Mouse (Mus musculus) stomach, postnatal 0 days (tissue): ENCODE measurements around the gene Cpne4. TPM values are rescaled to one million over a fixed set of nuclear protein-coding genes. Genes with fewer than 3 reads are reported as not detected.

Source experiments
- ATAC-seq: fragments of 200-750 bp; cut with Nextera tagmentation; 2 replicates; pipeline ENCODE4 v1.8.0; 2017; ENCODE audit not compliant: low FRiP score, low TSS enrichment
- DNase-seq: peaks from one replicate; pipeline ENCODE4 v3.0.0-alpha.2; 2016; ENCODE audit warnings: low spot score
- H3K27ac ChIP-seq: fragments of 300-500 bp; sonication (generic); replicated peaks from 2 replicates; pipeline ENCODE4 v1.5.1; 2014; ENCODE audit warnings: mild to moderate bottlenecking, control low read depth
- H3K27me3 ChIP-seq: fragments of 300-500 bp; sonication (generic); 2 replicates; pipeline ENCODE4 v1.6.1; 2014; ENCODE audit warnings: low read length; ENCODE audit not compliant: control insufficient read depth, insufficient read depth
- H3K36me3 ChIP-seq: fragments of 300-500 bp; sonication (generic); 2 replicates; pipeline ENCODE4 v1.6.1; 2014; ENCODE audit warnings: low read length, mixed read lengths; ENCODE audit not compliant: control insufficient read depth, insufficient read depth
- H3K4me1 ChIP-seq: fragments of 300-500 bp; sonication (generic); replicated peaks from 2 replicates; pipeline ENCODE4 v1.6.1; 2014; ENCODE audit warnings: antibody characterized with exemption; ENCODE audit not compliant: control insufficient read depth, insufficient read depth
- H3K4me2 ChIP-seq: fragments of 300-500 bp; sonication (generic); replicated peaks from 2 replicates; pipeline ENCODE4 v1.6.1; 2014; ENCODE audit warnings: low read depth, mild to moderate bottlenecking, control low read depth, moderate library complexity
- H3K4me3 ChIP-seq: fragments of 300-500 bp; sonication (generic); 2 replicates; pipeline ENCODE4 v1.5.1; 2014; ENCODE audit warnings: low read depth, low read length, control low read depth
- H3K9ac ChIP-seq: fragments of 300-500 bp; sonication (generic); 2 replicates; pipeline ENCODE4 v1.6.1; 2014; ENCODE audit warnings: mild to moderate bottlenecking, low read length, control low read depth, mixed read lengths
- H3K9me3 ChIP-seq: fragments of 300-500 bp; sonication (generic); 2 replicates; pipeline ENCODE4 v1.6.1; 2016; ENCODE audit warnings: low read length; ENCODE audit not compliant: control insufficient read depth
- CTCF ChIP-seq: IDR thresholded peaks from 2 replicates; pipeline ENCODE4 v1.5.1; 2016; ENCODE audit warnings: antibody characterized with exemption, low read depth, mild to moderate bottlenecking, moderate library complexity
- EP300 ChIP-seq: optimal IDR thresholded peaks from 2 replicates; pipeline ENCODE3; 2016; ENCODE audit warnings: antibody characterized with exemption
- WGBS: fragments of 180-500 bp; shearing (Covaris S2); extraction: QIAGEN DNeasy Blood & Tissue Kit; methylation state at CpG from one replicate; pipeline ENCODE4 v1.1.7; 2014; 5-methylcytosine and 5-hydroxymethylcytosine counted together
- polyA plus RNA-seq: library from polyadenylated mRNA; unstranded; fragments of >200 nt; fragmentation: Nextera tagmentation; extraction: Ambion mirVana; gene quantifications from 2 replicates; pipeline ENCODE4 v1.2.1, GENCODE M21; 2015

Gene Cpne4
- polyA plus RNA-seq, 1 experiment from 2014 or later: 0.28 TPM

DNA sequence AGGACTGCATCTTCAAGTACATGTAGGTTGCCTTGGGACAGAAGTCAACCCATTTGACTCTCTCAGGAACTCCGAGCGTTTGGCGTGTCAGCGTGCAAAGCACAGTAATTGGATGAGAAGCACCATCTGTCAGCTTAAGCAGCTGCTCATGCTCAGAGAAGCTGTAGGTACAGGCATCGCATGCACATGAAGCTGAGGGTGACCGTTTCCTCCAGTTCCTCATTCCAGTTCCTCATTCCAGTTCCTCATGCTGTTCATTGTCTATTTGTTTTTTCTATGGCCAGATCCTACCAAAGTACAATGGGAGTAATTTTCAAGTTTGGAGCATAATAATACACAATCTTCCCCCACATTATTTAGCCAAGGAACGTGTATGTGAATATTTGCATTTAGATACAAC is 425.7 kb downstream of the Cpne4 start:
- H3K4me1 ChIP-seq: no peaks in the 10 kb centered on the region
- no peak overlapping the region for H3K4me2 ChIP-seq
- H3K36me3 ChIP-seq: no peaks in the 10 kb centered on the region
- no peak for TF ChIP-seq EP300
- TF ChIP-seq CTCF: no peak
- ATAC-seq (no peak), DNase-seq (no peak)
- no peaks in the 10 kb centered on the region for H3K9me3 ChIP-seq
- no peak overlapping the region for H3K4me3 ChIP-seq
- H3K27me3 ChIP-seq: no peaks in the 10 kb centered on the region
- no peak overlapping the region for H3K9ac ChIP-seq
- 83% methylated on average over 7 of the region's 7 CpGs for WGBS
- no peak overlapping the region for H3K27ac ChIP-seq

DNA sequence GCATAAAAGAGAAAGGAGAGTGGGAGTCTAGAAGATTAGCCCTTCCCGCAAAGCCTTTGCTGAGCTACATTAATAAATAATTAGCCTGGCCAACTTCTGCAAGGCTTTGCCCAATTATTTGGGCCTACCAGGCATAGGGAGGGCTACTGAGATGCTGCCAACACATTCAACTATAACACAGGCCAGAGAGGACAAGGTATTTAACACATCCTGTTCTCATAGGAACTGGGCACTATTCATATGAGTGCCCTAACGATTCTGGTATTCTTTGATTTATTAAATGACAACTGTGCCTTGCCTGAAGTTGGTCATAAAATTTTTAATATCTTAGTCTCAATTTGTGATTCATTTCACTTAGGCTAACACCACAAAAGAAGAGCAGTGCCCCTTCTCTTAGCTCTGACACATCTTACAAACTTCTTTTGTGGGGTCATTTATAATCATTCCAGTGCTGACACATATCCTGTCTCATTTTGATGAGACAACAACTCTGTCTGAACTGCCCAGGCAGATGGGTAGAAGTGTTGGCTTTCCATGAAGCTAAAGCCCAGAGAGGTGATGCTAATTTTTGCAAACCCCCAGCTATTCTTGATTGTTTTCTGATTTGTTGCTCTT is 435.0 kb downstream of the Cpne4 start:
- Histone ChIP-seq H3K4me3 (no peak overlapping the region), H3K9ac (no peak overlapping the region), H3K4me1 (no peaks in the 10 kb centered on the region), H3K36me3 (no peaks in the 10 kb centered on the region), H3K4me2 (no peak overlapping the region), H3K27me3 (no peaks in the 10 kb centered on the region), H3K27ac (no peak overlapping the region), H3K9me3 (no peaks in the 10 kb centered on the region)
- DNase-seq (no peak), ATAC-seq (no peak)
- WGBS: 78% methylated on average over 2 of the region's 2 CpGs
- no peak for TF ChIP-seq EP300
- no peak for TF ChIP-seq CTCF

DNA sequence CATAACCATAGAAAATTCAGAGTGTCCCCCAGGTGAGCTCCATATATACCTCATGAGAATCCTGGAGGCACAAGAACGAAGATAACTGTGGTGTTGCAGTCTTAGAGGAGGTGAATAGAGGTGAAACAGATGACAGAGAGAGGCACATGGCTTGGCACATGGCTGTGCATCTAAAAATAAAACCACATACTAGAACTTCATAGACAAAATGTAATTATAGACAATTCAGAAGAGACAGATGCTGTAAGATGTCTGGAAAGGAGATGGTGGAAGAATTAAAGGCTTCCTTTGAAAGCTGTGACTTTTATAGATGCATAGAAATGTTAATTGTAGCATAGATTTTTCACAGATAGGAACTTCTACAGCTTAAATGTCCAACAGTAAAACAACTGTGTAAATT is 451.1 kb downstream of the Cpne4 start:
- no peak for DNase-seq
- H3K9me3 ChIP-seq: no peaks in the 10 kb centered on the region
- H3K27me3 ChIP-seq: no peaks in the 10 kb centered on the region
- no peak overlapping the region for H3K4me3 ChIP-seq
- H3K9ac ChIP-seq: no peak overlapping the region
- ATAC-seq: no peak
- no peak overlapping the region for H3K27ac ChIP-seq
- no peaks in the 10 kb centered on the region for H3K36me3 ChIP-seq
- 51% methylated on average over 1 of the region's 1 CpGs for WGBS
- no peaks in the 10 kb centered on the region for H3K4me1 ChIP-seq
- no peak overlapping the region for H3K4me2 ChIP-seq
- no peak for TF ChIP-seq CTCF
- no peak for TF ChIP-seq EP300

DNA sequence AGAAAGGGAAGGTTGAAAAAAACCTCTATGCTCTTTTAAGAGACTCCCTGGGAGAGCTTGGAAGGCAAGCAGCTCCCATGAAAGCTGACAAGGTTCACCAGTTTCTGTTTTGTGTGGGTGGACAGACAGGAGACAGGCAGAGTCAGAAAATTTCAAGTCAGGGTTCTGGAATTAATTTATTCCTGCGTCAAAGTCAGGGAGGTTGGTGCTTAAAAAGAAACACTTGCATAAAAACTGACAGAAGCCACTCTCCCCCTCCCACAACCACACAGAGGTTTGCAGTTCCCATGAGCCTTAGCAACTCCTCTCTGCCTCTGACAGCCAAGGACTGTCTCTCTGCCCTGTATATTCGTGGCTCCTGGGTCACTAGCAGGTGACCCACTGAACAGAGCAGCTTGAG is 463.6 kb downstream of the Cpne4 start:
- H3K9ac ChIP-seq: no peak overlapping the region
- no peak for ATAC-seq
- no peak overlapping the region for H3K27ac ChIP-seq
- WGBS: 44% methylated on average over 2 of the region's 2 CpGs
- H3K27me3 ChIP-seq: no peaks in the 10 kb centered on the region
- no peak overlapping the region for H3K4me2 ChIP-seq
- H3K4me1 ChIP-seq: no peaks in the 10 kb centered on the region
- no peak for DNase-seq
- H3K36me3 ChIP-seq: no peaks in the 10 kb centered on the region
- no peaks in the 10 kb centered on the region for H3K9me3 ChIP-seq
- TF ChIP-seq EP300: no peak
- TF ChIP-seq CTCF: no peak
- no peak overlapping the region for H3K4me3 ChIP-seq

DNA sequence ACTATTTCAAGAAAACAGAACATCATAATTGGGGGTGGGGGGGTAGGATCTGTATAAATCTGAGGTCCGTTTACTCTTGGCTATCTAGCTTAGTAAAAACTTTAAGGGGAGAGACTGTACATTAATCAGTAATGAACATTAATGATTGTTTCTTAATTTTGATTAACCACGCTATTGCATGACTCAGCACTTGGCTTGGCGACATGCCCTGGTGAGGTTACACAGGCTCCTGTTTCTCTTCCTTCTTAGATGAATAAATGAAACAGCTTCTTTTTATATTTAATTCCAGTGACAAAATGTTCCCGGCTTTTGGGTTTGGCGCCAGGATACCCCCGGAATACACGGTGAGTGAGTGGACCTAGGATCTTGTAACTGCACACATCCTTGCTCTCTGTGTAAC is 471.1 kb downstream of the Cpne4 start:
- Histone ChIP-seq H3K9ac (no peak overlapping the region), H3K27ac (no peak overlapping the region), H3K9me3 (no peaks in the 10 kb centered on the region), H3K36me3 (no peaks in the 10 kb centered on the region), H3K4me1 (no peaks in the 10 kb centered on the region), H3K4me3 (no peak overlapping the region), H3K27me3 (no peaks in the 10 kb centered on the region), H3K4me2 (no peak overlapping the region)
- ATAC-seq: no peak
- DNase-seq: no peak
- WGBS: 77% methylated on average over 7 of the region's 7 CpGs
- TF ChIP-seq EP300 (no peak), CTCF (no peak)

DNA sequence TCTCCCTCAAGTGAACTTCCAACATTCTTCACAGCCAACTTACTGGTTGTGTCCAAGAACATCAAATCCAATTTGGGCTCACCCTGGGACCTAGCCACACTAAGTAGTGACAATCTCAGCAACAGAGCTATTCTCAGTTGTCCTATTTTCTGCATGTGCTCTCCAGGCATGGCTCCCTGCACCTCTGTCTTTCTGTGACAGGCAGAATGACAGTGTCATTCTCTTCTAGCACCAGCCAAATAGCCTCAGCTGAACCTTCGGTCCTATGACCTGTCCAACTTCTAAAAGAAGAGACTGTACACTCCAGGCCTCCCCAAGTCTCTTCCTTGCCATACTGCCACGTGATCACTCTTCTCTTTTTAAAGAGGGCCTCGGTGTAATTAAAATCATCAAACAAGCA is 481.2 kb downstream of the Cpne4 start:
- TF ChIP-seq EP300 (no peak), CTCF (no peak)
- no peak for DNase-seq
- Histone ChIP-seq H3K27me3 (no peaks in the 10 kb centered on the region), H3K4me2 (no peak overlapping the region), H3K27ac (no peak overlapping the region), H3K4me1 (no peaks in the 10 kb centered on the region), H3K9me3 (no peaks in the 10 kb centered on the region), H3K4me3 (no peak overlapping the region), H3K9ac (no peak overlapping the region), H3K36me3 (no peaks in the 10 kb centered on the region)
- no peak for ATAC-seq
- 68% methylated on average over 3 of the region's 3 CpGs for WGBS
